Mouse (Mus musculus) sigmoid colon, adult 10 weeks (tissue): ENCODE results near the gene Nit1. TPM values are rescaled to one million over a fixed set of nuclear protein-coding genes. Genes with fewer than 3 reads are reported as not detected.

Source experiments
- polyA plus RNA-seq: library from polyadenylated mRNA; stranded (reverse); fragments of 350-450 nt; fragmentation: Illumina TruSeq; extraction: RNeasy Lipid Tissue Mini Kit (QIAGEN cat#74804); gene quantifications from one replicate; pipeline ENCODE4 v1.2.3, GENCODE M21; 2014; ENCODE audit warnings: low read depth, low replicate concordance

Nit1 gene
- 20.6 TPM for polyA plus RNA-seq

DNA sequence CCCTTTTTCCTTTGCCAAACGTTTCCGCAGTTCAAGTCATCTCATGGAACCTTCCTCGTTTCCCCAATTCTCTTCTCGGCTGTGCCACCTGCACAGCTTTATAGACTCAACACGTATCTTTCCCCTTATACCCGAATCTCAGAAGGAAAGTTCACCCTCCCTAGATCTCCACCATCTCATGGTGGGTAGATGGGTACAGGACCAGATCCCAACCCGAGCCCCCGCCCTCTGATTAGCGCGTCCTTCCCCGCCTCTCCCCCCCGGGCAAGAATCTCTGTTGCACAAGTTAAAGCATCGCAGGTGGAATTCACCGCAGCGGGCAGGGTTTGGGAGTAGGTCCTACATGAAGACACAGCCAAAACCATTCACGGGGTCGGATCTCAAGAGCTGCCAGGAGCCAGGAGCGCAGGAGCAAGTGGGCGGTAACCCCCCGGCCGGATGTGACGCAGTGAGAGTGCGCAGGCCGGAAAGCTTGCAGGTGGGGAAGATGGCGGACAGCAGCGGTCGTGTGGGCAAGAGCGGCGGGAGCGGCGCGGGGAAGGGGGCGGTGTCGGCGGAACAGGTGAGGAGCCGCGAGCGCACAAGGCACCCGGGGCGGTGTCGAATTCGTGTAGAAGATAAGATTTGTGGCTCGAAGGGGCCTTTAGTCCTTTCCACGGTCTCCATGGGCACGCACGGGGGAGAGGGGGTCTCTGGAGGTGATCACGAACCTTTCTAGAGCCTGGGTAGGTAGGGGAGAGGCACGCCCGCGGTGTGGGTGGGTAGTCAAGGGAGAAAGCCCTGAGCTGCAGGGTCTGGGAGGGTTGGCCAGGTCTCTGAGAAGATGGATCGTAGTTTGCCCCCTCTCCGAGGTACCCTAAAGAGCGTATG, at the start of gene Nit1, which contains the start of gene Pfdn2:
Gene Nit1, minus strand, starts transcription at position 422 of the 870 bp plus-strand sequence.
Gene Pfdn2, plus strand, starts transcription at position 446 of the 870 bp plus-strand sequence.

DNA sequence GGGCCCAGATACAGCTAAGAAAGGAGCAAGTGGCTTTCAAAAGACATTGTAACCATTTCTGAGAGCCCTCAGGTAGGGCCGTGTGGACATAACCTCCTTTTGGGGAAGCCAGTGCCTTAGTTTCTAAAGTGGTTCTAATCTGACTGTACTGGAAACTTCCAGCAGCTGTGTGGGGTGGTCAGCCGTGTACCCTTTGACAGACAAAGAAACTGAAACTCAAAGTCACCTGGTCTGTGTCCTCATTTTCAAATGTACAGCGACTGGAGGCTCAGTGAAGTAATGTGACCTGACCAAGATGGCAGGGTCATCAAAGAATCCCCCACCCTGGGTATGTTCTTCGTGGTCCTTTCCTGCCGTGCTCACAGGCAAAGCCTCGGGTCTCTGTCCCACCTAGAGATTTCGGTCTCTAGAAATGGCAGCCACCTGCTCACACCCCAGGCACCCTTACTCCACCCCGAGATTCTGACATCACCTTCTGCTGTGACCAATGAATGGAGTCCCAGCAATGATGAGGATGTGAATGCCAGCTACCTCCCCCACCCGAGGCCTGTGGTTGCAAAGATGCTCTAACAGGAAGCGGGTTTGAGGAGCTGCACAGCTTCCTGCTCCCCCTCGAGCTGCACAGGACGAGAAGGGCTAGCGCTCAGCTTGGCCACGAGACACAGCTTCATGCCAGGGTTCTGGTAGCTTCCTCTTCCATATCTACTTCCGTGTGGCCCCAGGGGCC, 43.1 kb upstream of the Nit1 start, which contains the start of gene Arhgap30:
Gene Arhgap30, plus strand, starts transcription at position 579 of the 727 bp plus-strand sequence.

DNA sequence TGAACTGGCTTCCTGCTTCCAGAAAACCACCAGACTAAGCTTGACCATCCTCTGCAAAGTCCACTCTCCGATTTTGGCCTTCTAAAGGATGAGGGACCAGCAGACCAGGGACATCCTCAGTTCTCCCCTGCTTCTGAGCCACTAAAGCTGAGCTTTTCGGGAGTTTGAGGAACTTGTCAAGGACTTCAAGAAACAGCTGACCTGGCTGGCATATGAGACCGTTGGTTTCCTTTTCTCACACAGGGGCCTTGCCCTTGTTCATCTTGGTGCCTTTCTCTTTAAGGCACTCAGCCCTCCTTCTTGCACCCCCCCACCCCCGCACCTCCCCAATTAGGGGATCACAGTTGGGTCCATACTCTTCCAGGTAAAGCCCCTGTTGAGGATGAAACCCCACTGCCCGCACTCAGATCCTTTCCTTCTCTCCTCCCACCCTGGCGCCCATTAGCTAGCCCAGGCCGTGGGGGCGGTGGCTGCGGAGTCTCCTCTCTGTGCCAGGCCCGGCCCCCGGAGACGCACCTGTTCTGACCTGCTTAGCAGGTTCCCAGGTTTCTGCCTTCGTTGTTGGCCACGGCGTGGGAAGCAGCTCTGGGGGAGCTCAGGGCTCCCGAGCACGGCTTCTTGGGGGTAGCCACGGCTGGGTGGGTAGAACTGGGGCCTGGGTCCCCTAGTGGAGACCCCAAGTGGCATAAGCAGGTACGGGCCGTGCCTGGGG, 24.6 kb upstream of the Nit1 start, which contains the start of gene Nectin4:
Gene Nectin4, plus strand, starts transcription at position 255 of the 712 bp plus-strand sequence.

DNA sequence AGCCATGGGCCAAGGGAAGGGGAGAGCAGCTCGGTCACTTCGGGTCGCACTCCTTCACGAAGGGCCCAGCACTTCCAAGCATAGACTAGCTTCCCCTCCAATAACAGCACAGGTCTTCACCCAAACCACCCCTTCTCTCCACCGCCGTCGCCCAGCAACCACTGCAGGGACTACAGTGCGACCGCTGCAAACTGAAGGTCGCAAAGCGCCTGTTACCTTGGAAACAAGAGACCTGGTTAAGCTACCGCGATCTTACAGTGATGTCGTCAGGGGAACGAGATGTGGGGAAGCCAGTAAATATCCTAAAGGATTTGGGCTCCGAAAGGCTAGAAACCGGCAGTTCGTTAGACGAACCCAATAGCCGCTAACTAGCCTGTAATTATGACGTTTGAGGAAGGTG, 15.2 kb upstream of the Nit1 start, which contains the start of gene Klhdc9:
Gene Klhdc9, minus strand, starts transcription at position 143 of the 400 bp plus-strand sequence.

DNA sequence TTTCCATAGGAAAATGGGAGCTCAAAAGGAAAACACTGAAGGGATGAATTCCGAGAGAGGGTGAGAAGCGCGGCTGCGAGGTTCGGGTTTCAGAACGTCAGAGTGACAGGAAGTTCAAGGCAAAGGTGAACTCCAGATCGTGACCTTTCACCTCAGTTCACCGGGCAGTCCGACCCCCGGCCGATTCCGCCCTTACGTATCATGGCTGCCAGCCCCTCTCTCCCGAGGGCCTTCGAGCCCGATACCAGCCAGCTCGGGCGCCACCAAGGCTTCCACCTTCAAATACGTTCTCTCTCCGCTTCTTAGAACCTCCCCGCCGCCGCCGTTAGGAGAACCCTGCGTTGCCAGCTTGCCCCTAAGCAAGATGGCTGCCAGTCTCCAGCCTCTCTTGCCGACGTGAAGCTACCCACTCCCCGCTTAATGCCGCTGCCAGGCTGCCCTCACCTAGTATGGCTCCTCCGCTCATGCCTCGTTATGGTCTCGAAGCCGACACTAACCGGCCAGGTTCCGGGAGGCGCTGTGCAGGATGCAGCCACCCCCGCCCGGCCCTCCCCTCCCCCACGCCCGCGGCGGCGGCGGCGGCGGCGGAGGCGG, 16.5 kb downstream of the Nit1 start, which contains the start of gene Dedd:
Gene Dedd, plus strand, starts transcription at position 307 of the 594 bp plus-strand sequence.

DNA sequence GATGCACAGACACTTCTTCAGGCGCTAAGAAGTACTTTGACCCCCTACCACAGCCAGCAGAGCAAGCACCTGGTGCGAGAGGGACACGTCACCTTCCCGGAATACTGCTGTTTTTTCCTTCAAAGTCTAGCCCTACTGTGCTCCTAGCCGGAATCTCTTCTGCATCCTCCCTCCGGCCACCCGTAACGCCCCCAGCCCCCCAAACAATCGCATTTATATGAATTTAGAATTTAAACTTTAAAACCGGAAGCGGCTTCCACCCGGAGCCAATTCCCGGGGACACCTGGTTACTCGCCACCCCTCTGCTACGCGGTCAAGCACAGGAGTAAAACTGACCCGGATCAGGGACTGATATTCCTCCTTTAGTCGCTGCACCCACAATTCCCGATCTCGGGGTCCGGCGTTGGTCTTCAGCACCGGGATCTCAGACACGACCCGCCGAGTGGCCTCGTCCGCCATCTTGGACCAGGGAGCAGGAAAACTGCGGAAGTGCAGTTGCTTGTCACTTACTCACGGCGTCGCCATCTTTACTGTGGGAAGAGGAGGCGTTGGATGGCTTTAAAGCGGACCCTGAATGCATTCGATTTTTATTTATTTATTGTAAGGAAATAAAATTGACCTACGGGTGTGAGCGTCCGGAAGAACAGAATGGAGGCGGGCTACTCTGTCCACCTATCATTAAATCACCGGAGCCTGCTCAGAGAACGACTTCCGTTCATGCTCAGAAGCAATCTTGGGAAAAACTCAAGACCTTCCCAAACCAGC, 51.0 kb downstream of the Nit1 start, which contains the start of gene Ufc1:
Gene Ufc1, minus strand, starts transcription at position 727 of the 765 bp plus-strand sequence.

Other genes with a start within 250 kb of the Nit1 start
- 1.3 TPM for gene Cfap126, start 231.7 kb downstream of the Nit1 start, polyA plus RNA-seq
- gene Sdhc, start 195.0 kb downstream of the Nit1 start, polyA plus RNA-seq, result 44.4 TPM
- gene Mpz, start 194.9 kb downstream of the Nit1 start, polyA plus RNA-seq, result not detected
- 36.1 TPM for gene Pcp4l1, start 149.4 kb downstream of the Nit1 start, polyA plus RNA-seq
- 1.4 TPM for gene Nr1i3, start 131.7 kb downstream of the Nit1 start, polyA plus RNA-seq
- gene Tomm40l, start 123.1 kb downstream of the Nit1 start, polyA plus RNA-seq, result 6.9 TPM
- gene Apoa2, start 120.6 kb downstream of the Nit1 start, polyA plus RNA-seq, result not detected
- gene Fcer1g, start 111.3 kb downstream of the Nit1 start, polyA plus RNA-seq, result 23.4 TPM
- gene Adamts4, start 95.2 kb downstream of the Nit1 start, polyA plus RNA-seq, result 2.6 TPM
- gene Ndufs2, start 94.3 kb downstream of the Nit1 start, polyA plus RNA-seq, result 59.0 TPM
- 10.8 TPM for gene B4galt3, start 75.3 kb downstream of the Nit1 start, polyA plus RNA-seq
- 10.9 TPM for gene Ppox, start 64.5 kb downstream of the Nit1 start, polyA plus RNA-seq
- gene Usp21, start 57.7 kb downstream of the Nit1 start, polyA plus RNA-seq, result 15.5 TPM
- gene Ufc1, start 50.6 kb downstream of the Nit1 start, polyA plus RNA-seq, result 84.2 TPM
- gene Dedd, start 16.5 kb downstream of the Nit1 start, polyA plus RNA-seq, result 22.4 TPM
- gene Pfdn2, start within 50 bp of the Nit1 start, polyA plus RNA-seq, result 17.3 TPM
- gene Klhdc9, start 15.2 kb upstream of the Nit1 start, polyA plus RNA-seq, result not detected
- 0.60 TPM for gene Nectin4, start 24.5 kb upstream of the Nit1 start, polyA plus RNA-seq
- gene Arhgap30, start 43.3 kb upstream of the Nit1 start, polyA plus RNA-seq, result 10.1 TPM
- 1.4 TPM for gene Usf1, start 65.7 kb upstream of the Nit1 start, polyA plus RNA-seq
- gene Tstd1, start 73.2 kb upstream of the Nit1 start, polyA plus RNA-seq, result 34.1 TPM
- 91.4 TPM for gene F11r, start 91.9 kb upstream of the Nit1 start, polyA plus RNA-seq
- gene Alyref2, start 157.8 kb upstream of the Nit1 start, polyA plus RNA-seq, result 2.5 TPM
- 0.41 TPM for gene Itln1, start 189.6 kb upstream of the Nit1 start, polyA plus RNA-seq
- 4.2 TPM for gene Cd244a, start 213.5 kb upstream of the Nit1 start, polyA plus RNA-seq